Comparison of ENCODE assay signal across 9 mouse cellular contexts in genomic region chr4:131270192-131270591, GRCm38 (mm10).
A peak's percentile ranks its signal among the peaks of the same experiment; 100 is the strongest.
DNase-seq lines count a peak whose midpoint lies in the region; ATAC-seq lines count a peak whose summit lies in the region.
"Had no signal": no experiment of that assay in that cellular context is flagged by ENCODE, and none has a peak within 500 bp of the region (broad histone marks: within the 10 kb centered on the region; RNA-seq: fewer than 3 reads in every experiment).

No protein-coding gene starts in this region.

- H3K9ac ChIP-seq in forebrain, embryonic 12.5 days: no peak overlapping the region
- no peak overlapping the region for H3K9ac ChIP-seq in liver, embryonic 11.5 days (ENCODE audit: low read depth, low read length)

- H3K27ac ChIP-seq in forebrain, embryonic 12.5 days: no peak overlapping the region
- no peak overlapping the region for H3K27ac ChIP-seq in liver, embryonic 11.5 days (ENCODE audit: low read depth, low read length)
- H3K27ac ChIP-seq: macrophage had no signal

- H3K36me3 ChIP-seq in forebrain, embryonic 12.5 days (replicated peaks): no peaks in the 10 kb centered on the region
- H3K36me3 ChIP-seq in liver, embryonic 11.5 days (ENCODE audit: control insufficient read depth, insufficient read depth, low read length): no peaks in the 10 kb centered on the region

- peak; percentile 31 to 65 for DNase-seq in cerebellum, postnatal 4 days (ENCODE audit: low spot score in 2 of 2)
- DNase-seq in cerebellum, adult 9-10 months: no peak
- peak; percentile 19 for DNase-seq in lung, postnatal 14 days
- no peak for DNase-seq in lung, postnatal 36 days
- peak; percentile 42 for DNase-seq in liver, embryonic 11.5 days (ENCODE audit: low spot score)
- DNase-seq in gastrocnemius, postnatal 14 days: no peak

- peaks cover 13% of the 10 kb centered on the region for H3K27me3 ChIP-seq in forebrain, embryonic 12.5 days
- 0 out of 2 replicates have a peak, but pooled peaks cover 10% of the 10 kb centered on the region for H3K27me3 ChIP-seq in liver, embryonic 11.5 days (replicated peaks; ENCODE audit: control insufficient read depth, insufficient read depth, low read length)

- intact Hi-C loops in gastrocnemius, postnatal 14 days (cut with DNase I; ENCODE audit: low total_unique reads): no loop called here

- H3K4me3 ChIP-seq in forebrain, embryonic 12.5 days (replicated peaks): no peak overlapping the region
- no peak overlapping the region for H3K4me3 ChIP-seq in liver, embryonic 11.5 days (ENCODE audit: low read depth, low read length)

- H3K9me3 ChIP-seq in forebrain, embryonic 12.5 days: no peaks in the 10 kb centered on the region
- no peaks in the 10 kb centered on the region for H3K9me3 ChIP-seq in liver, embryonic 11.5 days (ENCODE audit: control insufficient read depth, low read length)

- H3K4me1 ChIP-seq in forebrain, embryonic 12.5 days: peaks cover 16% of the 10 kb centered on the region; the same call in 1 of the 2 replicates
- H3K4me1 ChIP-seq in liver, embryonic 11.5 days (replicated peaks; ENCODE audit: control insufficient read depth, insufficient read depth, low read length): no peaks in the 10 kb centered on the region

- ATAC-seq in forebrain, embryonic 12.5 days (ENCODE audit: low FRiP score): peak; percentile 68; the same call in 1 of the 2 replicates
- ATAC-seq in liver, embryonic 11.5 days (replicated peaks; ENCODE audit: low FRiP score): no peak
- ATAC-seq in megakaryocyte-erythroid progenitor cell, adult 5-6 weeks (replicated peaks; ENCODE audit: low FRiP score, low TSS enrichment, poor library complexity, severe bottlenecking): no peak

- 15% methylated on average over 7 of the region's 7 CpGs for WGBS in forebrain, embryonic 12.5 days
- 17% methylated on average over 7 of the region's 7 CpGs for WGBS in liver, embryonic 11.5 days

- no peak overlapping the region for H3K4me2 ChIP-seq in forebrain, embryonic 12.5 days
- no peak overlapping the region for H3K4me2 ChIP-seq in liver, embryonic 11.5 days

Comparison
In these comparisons a context has a peak if more than half of its experiments do, and no peak if none do; other contexts are left out.
1. DNase-seq: peak in cerebellum, postnatal 4 days (2 of 2), lung, postnatal 14 days (single experiment) and liver, embryonic 11.5 days (single experiment); none in cerebellum, adult 9-10 months (single experiment), lung, postnatal 36 days (single experiment) and gastrocnemius, postnatal 14 days (single experiment).